Mouse (Mus musculus) MEL (cell line): ENCODE measurements at regions not wholly inside any gene's neighbourhood (a gene's known extent, or its start where the extent isn't known, plus 50 kb on each side); places are given as distances from the start of the nearest gene placed in this dataset.

ENCODE experiments used
- DNase-seq: peaks from one replicate; pipeline ENCODE4 v3.0.0; 2011; ENCODE audit warnings: low read depth, low spot score
- H3K27ac ChIP-seq: 2 replicates; pipeline ENCODE4 v1.5.1; 2012; ENCODE audit warnings: low read depth, mild to moderate bottlenecking, control low read depth, low read length, moderate library complexity; ENCODE audit not compliant: control insufficient read depth
- H3K27me3 ChIP-seq, 2 experiments: fragments of 150-350 bp in 1 of 2; sonication (generic) in 1 of 2; 2 replicates each; pipeline ENCODE4 v1.6.1; 2012; ENCODE audit warnings: low read length in 2 of 2, mild to moderate bottlenecking in 2 of 2, improper control_type of control experiment in 1 of 2, moderate library complexity in 1 of 2; ENCODE audit not compliant: insufficient read depth in 2 of 2, control insufficient read depth in 1 of 2
- H3K36me3 ChIP-seq, 2 experiments: 2 replicates each; pipeline ENCODE4 v1.6.1; 2012 to 2014; ENCODE audit warnings: low read length in 2 of 2, improper control_type of control experiment in 1 of 2, inconsistent platforms in 1 of 2, mild to moderate bottlenecking in 1 of 2; ENCODE audit not compliant: insufficient read depth in 2 of 2, control insufficient read depth in 1 of 2
- H3K4me1 ChIP-seq, 2 experiments: fragments of 150-350 bp in 1 of 2; sonication (generic) in 1 of 2; 2 replicates each; pipeline ENCODE4 v1.6.1; 2012; ENCODE audit warnings: low read length in 2 of 2, improper control_type of control experiment in 1 of 2, mild to moderate bottlenecking in 1 of 2; ENCODE audit not compliant: insufficient read depth in 2 of 2, control insufficient read depth in 1 of 2
- H3K4me3 ChIP-seq, 2 experiments: fragments of 150-350 bp in 1 of 2; sonication (generic) in 1 of 2; 2 replicates each; pipeline ENCODE4 v1.5.1; 2012; ENCODE audit warnings: low read depth in 2 of 2, low read length in 2 of 2, mild to moderate bottlenecking in 2 of 2, moderate library complexity in 2 of 2, control low read depth in 1 of 2, improper control_type of control experiment in 1 of 2; ENCODE audit not compliant: control insufficient read depth in 1 of 2, insufficient read depth in 1 of 2
- H3K79me2 ChIP-seq: 2 replicates; pipeline ENCODE4 v1.6.1; 2012; ENCODE audit warnings: mild to moderate bottlenecking, low read length, moderate library complexity; ENCODE audit not compliant: control insufficient read depth, poor library complexity, insufficient read depth
- H3K9ac ChIP-seq: 2 replicates; pipeline ENCODE4 v1.6.1; 2012; ENCODE audit warnings: low read depth, mild to moderate bottlenecking, control low read depth, low read length, moderate library complexity; ENCODE audit not compliant: control insufficient read depth, poor library complexity, severe bottlenecking
- H3K9me3 ChIP-seq: fragments of 150-350 bp; sonication (generic); replicated peaks from 2 replicates; pipeline ENCODE4 v1.6.1; 2012; ENCODE audit warnings: mild to moderate bottlenecking, low read length, improper control_type of control experiment, moderate library complexity; ENCODE audit not compliant: insufficient read depth
- BHLHE40 ChIP-seq: IDR thresholded peaks from 2 replicates; pipeline ENCODE4 v1.6.1; 2012; ENCODE audit warnings: low read depth, mild to moderate bottlenecking, inconsistent platforms, low read length, improper control_type of control experiment, borderline replicate concordance
- CHD2 ChIP-seq: IDR thresholded peaks from 2 replicates; pipeline ENCODE4 v1.6.1; 2011; ENCODE audit warnings: low read length, improper control_type of control experiment
- E2F4 ChIP-seq: IDR thresholded peaks from 2 replicates; pipeline ENCODE4 v1.6.1; 2011; ENCODE audit warnings: low read depth, low read length, improper control_type of control experiment, borderline replicate concordance
- JUND ChIP-seq: IDR thresholded peaks from 2 replicates; pipeline ENCODE4 v1.6.1; 2011; ENCODE audit warnings: low read depth, mild to moderate bottlenecking, improper control_type of control experiment, low read length
- KAT2A ChIP-seq: conservative IDR thresholded peaks from 2 replicates; pipeline ENCODE4 v1.6.1; 2012; ENCODE audit warnings: low read depth, low read length, improper control_type of control experiment, inconsistent platforms
- NRF1 ChIP-seq: IDR thresholded peaks from 2 replicates; pipeline ENCODE4 v1.6.1; 2014; ENCODE audit warnings: low read depth, mild to moderate bottlenecking, inconsistent platforms, low read length, improper control_type of control experiment, moderate library complexity; ENCODE audit not compliant: poor library complexity, insufficient read depth, severe bottlenecking
- RCOR1 ChIP-seq: IDR thresholded peaks from 2 replicates; pipeline ENCODE4 v1.6.1; 2012; ENCODE audit warnings: low read depth, mild to moderate bottlenecking, inconsistent platforms, low read length, improper control_type of control experiment
- SMC3 ChIP-seq: IDR thresholded peaks from 2 replicates; pipeline ENCODE4 v1.6.1; 2011; ENCODE audit warnings: low read depth, low read length, improper control_type of control experiment
- TCF12 ChIP-seq: IDR thresholded peaks from 2 replicates; pipeline ENCODE4 v1.6.1; 2014; ENCODE audit warnings: low read depth, mild to moderate bottlenecking, inconsistent platforms, low read length, improper control_type of control experiment, moderate library complexity

DNA sequence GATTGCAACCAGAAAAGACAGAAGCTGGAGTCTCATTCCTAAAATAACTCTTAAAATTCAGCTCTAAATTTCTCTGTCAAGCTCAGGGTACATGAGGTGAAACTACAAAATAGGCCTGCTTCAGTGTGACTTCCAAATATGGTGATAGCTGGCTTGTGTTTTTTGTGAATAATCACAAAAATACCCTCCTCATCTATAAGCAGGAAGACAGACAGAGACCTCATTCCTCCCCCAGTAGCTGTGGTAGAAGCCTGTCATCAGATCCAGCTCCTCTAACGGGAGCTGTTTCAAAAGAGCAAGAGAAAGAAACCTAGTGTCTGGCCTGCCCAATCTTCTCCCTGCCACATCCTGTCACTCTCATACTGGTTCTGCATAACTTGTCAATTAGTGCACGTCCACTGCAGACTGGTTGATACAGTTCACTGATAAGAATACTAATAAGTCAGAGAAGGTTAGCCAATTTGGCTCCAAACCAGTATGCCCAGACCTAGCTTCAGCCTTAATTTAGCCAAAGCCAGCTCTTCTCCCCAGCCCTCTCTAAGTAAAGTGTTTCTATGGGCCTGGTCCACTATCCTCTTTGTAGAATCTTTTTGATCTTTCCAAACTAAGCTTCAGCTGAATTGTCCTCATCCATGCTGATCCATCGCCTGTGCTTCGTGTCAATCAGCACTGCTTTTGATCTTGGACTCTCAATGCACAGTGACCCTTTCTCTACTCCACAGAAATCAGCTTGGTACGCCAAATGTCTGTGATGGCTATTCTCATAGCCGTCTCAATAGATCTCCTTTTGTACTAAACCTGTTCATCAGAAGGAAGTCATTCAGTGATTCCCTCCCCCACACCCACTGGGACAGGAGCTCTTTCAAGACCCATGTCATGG is 160.6 kb downstream of the Fam84b start:
- Histone ChIP-seq H3K4me3 (no peak overlapping the region), H3K27ac (no peak overlapping the region), H3K4me1 (no peaks in the 10 kb centered on the region), H3K36me3 (no peaks in the 10 kb centered on the region), H3K9me3 (no peaks in the 10 kb centered on the region)
- TF ChIP-seq BHLHE40 (no peak), KAT2A (no peak), JUND (no peak), NRF1 (no peak), TCF12 (no peak), SMC3 (no peak)
- TF ChIP-seq, all 39 proteins: peak for 0
- no peak overlapping the region for H3K9ac ChIP-seq
- H3K79me2 ChIP-seq, result no peaks in the 10 kb centered on the region
- H3K27me3 ChIP-seq, result no peaks in the 10 kb centered on the region
- no peak for DNase-seq

DNA sequence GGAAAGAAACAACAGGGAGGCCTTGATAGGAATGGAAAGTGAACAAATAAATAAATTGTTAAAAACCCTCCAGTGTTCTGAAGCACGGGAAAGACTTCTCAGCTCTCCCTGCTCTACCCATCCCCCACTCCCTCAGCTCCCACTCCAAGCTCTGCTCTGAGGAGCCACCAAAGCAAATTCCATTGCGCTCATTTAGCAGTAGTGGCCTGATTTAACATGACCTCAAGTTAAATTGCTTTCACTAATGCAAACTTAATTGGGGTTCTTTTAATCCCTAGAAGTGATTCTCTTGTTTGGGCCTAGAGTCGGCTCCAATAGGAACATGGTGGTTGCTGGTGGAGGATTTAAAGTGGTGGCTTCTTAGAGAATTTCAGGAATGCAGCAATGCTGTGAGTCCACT is 161.4 kb downstream of the Fam84b start:
- H3K79me2 ChIP-seq, result no peaks in the 10 kb centered on the region
- TF ChIP-seq RCOR1 (no peak), E2F4 (no peak), CHD2 (no peak)

DNA sequence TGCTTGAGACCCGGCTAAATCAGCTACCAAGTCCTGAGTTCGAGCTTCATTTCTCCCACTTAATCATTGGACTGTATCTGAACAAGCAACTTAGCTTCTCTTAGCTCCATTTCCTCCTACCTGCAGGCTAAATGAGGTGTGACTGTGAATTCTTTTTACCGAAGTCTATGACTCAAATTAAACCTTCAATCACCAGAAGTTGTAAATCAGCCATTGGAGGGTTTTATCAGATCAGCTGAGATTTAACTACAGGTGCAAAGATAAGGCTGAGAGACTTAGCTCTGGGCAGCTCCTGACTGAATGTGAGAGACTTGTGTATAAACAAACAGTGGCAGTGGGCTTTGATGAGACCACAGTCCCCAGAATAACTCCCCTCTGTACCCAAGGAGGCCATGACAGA is 176.2 kb downstream of the Fam84b start:
- no peaks in the 10 kb centered on the region for H3K79me2 ChIP-seq
- H3K9me3 ChIP-seq, result no peaks in the 10 kb centered on the region
- no peaks in the 10 kb centered on the region for H3K27me3 ChIP-seq
- H3K36me3 ChIP-seq, result no peaks in the 10 kb centered on the region
- H3K4me1 ChIP-seq, result no peaks in the 10 kb centered on the region
- no peak for DNase-seq
- H3K9ac ChIP-seq, result no peak overlapping the region
- H3K4me3 ChIP-seq, result no peak overlapping the region
- TF ChIP-seq JUND, result no peak
- H3K27ac ChIP-seq, result no peak overlapping the region

More for the DNA sequence above, 161.4 kb downstream of the Fam84b start:
- Histone ChIP-seq H3K9me3 (no peaks in the 10 kb centered on the region), H3K9ac (no peak overlapping the region), H3K27me3 (no peaks in the 10 kb centered on the region), H3K36me3 (no peaks in the 10 kb centered on the region), H3K4me3 (no peak overlapping the region), H3K27ac (no peak overlapping the region), H3K4me1 (no peaks in the 10 kb centered on the region)
- DNase-seq, result no peak
